Mouse (Mus musculus): ENCODE results near the gene App. TPM values are rescaled to one million over a fixed set of nuclear protein-coding genes. Genes with fewer than 3 reads are reported as not detected.

Gene App
- polyA plus RNA-seq, 2 experiments from 2014 or later, result 0.20 to 0.30 TPM

DNA sequence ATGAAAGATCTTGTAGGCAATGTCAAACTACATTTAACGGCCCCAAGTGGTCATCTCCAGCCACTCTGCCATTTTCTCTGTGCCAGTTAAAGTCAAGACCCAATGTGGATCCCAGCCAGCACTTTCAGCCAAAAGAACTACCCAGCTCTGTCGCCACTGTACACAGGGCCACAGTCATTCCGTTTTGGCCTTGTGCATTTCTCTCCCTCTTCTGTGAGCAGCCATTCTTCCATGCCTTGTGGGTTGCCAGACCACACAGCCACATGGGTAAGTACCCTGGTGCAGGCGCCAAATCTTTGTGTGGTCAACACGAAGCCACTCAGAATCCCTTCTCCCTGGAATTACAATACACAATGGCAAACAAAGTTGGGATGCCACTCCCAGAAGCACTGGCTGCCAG is 57.7 kb downstream of the App start:
- ATAC-seq, result no peak

GRCm38 (mm10) chr16:85114742-85115141 is 58.8 kb downstream of the App start:
- ATAC-seq, result no peak

DNA sequence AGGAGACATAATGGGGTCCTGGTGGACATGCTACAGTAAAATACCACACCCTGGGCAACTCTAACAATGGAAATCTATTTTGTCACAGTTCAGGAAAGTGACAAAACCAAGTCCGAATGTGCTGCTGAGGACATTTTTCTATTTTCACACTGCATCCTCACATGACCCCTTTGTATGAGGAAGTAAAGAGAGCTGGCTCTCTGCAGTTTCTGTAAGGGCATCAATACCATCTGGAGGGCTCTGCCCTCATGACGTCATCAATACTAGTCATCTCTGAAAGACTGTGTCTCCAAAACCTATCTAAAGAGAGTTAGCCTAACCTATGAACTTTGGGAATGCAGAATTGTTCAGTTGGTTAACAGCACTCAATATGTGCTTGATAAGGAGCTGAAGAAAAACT is 59.6 kb downstream of the App start:
- no peak for ATAC-seq

GRCm38 (mm10) chr16:85112254-85112653 is 61.3 kb downstream of the App start:
- ATAC-seq, result no peak

- no peak for ATAC-seq
Measured at GRCm38 (mm10) chr16:85110428-85110827, 63.1 kb downstream of the App start.

DNA sequence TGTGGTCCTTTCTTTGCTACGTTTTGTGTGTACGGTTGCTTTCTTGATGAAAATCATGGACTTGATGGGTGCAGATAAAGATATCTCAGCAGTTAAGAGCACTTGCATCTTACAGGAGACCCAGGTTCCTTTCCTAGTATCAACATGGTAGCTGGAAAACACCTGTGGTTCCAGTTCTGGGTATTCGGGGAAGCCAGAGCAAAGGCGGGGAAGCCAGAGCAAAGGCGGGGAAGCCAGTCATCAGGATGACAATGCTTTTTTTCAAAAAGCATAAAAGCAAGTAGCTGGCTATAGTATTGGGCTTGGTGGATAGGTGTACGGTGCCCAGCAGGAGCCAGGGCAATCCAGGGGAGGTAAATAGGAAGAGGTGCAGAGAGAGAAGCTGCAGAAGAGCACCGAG is 65.1 kb downstream of the App start:
- ATAC-seq, result no peak

DNA sequence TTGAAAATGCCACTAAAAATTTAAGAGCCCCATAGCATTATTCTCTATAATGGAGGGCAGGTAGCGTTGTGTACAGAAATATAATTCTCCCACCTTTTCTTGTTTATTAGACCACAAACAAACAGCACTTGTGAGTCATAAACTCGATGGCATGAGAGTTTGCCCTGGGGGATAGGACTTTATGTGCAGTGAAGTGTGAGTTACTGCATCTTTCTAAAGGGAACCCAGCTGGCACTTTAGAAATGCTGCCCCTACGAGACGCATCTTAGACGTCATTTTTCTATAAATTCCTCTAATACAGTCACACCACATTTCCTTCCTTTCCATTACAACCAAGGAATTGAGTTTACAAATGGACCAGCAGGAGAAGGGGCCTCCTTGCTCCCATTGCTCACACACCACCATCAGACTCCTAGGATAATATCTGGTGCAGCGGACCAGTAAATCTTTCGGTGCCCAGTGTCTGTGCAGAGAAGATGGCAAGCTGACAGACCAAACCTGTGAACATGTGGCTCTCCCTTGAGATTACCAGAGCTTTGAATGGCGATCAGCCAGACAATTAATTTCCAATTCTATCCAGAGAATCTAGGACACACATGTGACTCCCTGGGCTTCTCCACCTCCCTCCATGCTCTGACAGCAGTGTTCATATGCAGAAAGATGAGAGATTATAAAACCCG is 66.8 kb downstream of the App start:
- no peak for ATAC-seq

- no peak for ATAC-seq
Measured at GRCm38 (mm10) chr16:85105603-85106002, 68.0 kb downstream of the App start.

- ATAC-seq, result no peak
Measured at GRCm38 (mm10) chr16:85103116-85103787, 70.3 kb downstream of the App start.

- no peak for ATAC-seq
Measured at GRCm38 (mm10) chr16:85101544-85101943, 72.0 kb downstream of the App start.

- ATAC-seq, result no peak
Measured at GRCm38 (mm10) chr16:85100806-85101205, 72.8 kb downstream of the App start.

- ATAC-seq, result no peak
Measured at GRCm38 (mm10) chr16:85099487-85099886, 74.1 kb downstream of the App start.

DNA sequence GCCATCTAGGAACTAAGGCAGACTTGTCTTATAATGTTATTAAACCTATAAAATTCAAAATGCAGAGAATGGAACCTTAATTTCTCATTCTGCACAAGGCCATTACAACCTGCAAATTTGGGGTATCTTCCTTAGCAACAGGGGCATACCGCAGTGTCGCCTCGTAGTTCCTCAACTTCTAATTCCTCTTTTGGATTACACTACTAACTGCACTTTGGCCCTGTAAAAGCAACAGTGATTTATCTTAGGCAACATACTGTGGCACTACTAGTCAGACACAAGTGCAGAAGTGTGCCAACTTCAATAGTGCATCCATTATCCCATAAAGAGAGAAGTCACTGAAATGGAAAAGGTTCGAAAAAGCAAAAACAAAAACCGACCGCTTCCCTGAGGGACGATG is 74.5 kb downstream of the App start:
- no peak for ATAC-seq

DNA sequence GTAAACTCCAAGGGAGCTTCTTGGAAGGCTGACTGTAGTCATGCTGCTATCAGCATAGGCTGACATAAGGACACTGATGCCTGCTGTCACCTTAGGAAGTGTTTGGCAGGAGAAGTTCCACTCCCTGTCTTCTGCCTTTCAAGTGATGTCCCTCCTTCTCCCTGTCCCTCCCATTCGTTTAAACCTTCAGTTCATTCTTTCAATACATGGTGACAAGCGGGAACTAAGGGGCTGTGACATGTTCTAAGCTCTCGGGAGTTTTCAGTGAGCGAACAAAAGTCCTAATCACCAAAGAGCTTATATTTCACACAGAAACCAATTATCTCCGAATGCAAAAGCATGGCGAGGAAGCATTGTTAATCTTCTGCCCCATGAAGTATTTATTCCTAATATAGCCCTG is 77.2 kb downstream of the App start:
- no peak for ATAC-seq

DNA sequence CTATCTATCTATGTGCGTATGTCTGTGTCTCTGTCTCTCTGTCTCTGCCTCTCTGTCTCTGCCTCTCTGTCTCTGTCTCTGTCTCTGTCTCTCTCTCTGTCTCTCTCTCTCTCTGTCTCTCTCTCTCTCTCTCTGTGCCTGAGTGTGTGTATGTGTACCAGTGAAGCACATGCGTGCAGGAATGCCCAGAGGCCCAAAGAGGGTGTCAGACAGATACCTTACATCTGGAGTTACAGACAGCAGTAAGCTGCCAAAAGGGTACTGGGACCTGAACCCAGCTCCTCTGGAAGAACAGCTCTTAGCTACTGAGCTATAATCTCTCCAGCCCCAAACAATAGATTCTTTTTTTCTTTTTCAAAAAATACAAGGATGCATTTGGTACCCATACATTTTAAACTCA is 77.6 kb downstream of the App start:
- ATAC-seq, result no peak

GRCm38 (mm10) chr16:85092644-85093091 is 80.9 kb downstream of the App start:
- ATAC-seq, result no peak

DNA sequence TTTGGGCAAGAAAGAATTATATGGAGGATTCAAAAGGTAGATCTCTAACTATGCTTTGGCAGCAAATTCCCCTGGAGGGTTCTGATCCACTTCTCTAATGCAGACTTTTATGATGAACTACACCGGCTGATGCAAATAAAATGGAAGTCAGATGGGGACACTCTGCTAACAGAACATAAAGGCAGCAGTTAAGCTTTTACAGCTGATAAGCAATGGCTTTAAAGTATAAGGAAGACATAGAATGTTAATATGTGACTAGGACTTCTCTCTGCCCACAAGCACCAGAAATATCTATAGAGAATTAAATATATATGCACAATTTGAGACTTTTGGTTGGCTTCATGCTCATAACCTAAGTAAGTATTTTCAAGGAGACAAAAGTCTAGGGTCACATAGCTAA is 81.4 kb downstream of the App start:
- no peak for ATAC-seq

- no peak for ATAC-seq
Measured at GRCm38 (mm10) chr16:85090992-85091391, 82.6 kb downstream of the App start.

GRCm38 (mm10) chr16:85088126-85088525 is 85.4 kb downstream of the App start:
- no peak for ATAC-seq

GRCm38 (mm10) chr16:85086303-85086702 is 87.3 kb downstream of the App start:
- ATAC-seq, result no peak

- ATAC-seq, result no peak
Measured at GRCm38 (mm10) chr16:85085902-85086301, 87.7 kb downstream of the App start.

DNA sequence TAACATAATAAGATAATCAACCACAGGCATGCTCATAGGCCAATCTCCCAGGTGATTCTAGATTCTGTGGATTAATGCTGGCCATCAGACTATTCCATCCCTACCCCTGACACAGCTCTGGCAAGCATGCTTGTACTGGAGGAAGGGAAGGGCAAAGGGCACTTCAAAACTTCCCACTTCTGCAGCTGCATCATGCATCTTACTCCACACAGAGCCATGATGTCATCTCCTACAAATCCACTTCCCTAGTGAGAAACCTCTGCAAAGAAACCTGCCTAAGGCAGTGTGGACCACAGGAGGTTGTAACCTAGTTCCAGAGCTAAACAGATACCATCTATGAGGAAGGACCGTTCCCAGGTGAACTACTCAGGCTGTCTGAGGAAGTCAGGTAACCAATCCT is 89.4 kb downstream of the App start:
- no peak for ATAC-seq

DNA sequence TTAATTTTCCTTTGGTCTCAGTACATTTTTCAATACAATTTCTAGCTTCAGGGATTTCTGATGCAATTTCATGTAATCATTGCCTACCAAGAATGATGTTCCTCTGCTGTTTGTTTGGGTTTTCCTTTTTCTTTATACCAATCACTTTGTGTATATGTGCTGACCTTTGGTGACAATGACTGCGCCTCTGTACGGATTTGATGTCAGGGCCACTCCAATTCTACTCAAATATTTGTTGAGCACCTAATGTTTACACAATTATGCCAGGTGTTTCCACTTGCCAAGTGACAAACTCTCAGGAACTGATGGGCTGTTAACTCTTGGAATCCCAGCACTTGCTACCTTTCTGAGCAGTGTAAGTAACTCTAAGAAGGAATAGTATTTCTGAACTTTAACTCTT is 98.2 kb downstream of the App start:
- no peak for ATAC-seq

- no peak for ATAC-seq
Measured at GRCm38 (mm10) chr16:85074889-85075288, 98.7 kb downstream of the App start.

- no peak for ATAC-seq
Measured at GRCm38 (mm10) chr16:85072624-85073023, 100.9 kb downstream of the App start.

Measured in CD4-positive, CD25-positive, alpha-beta regulatory T cell, adult 4 months (primary cell).